Mouse (Mus musculus) liver, embryonic 14.5 days (tissue): ENCODE data around the gene Tex26.

Experiments
- CTCF ChIP-seq: IDR thresholded peaks from 2 replicates; pipeline ENCODE4 v1.5.1; 2016; ENCODE audit warnings: antibody characterized with exemption, low read depth, control low read depth
- EP300 ChIP-seq: IDR thresholded peaks from 2 replicates; pipeline ENCODE4 v1.6.1; 2016; ENCODE audit warnings: antibody characterized with exemption, low read depth

DNA sequence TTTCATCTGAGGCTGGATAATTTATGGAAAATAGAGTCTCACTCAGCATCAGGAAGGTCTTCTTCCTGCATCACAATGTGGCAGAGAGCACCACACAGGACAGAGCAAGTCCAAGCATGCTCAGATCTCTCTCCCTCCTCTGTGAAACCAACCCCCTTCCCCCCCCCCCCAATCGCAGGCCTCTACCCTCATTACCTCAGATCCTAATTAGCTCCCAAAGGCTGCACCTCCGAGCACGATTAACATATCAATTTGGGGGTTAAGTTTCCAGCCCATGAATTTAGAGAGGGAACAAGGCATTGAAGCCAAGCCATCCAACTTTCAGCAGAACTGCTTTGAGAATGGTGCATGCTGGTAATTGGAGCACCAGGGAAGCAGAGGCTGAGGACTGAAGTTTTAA, 73.2 kb downstream of the Tex26 start:
- no peak for TF ChIP-seq CTCF
- TF ChIP-seq EP300 = no peak
